In the genomic region with DNA sequence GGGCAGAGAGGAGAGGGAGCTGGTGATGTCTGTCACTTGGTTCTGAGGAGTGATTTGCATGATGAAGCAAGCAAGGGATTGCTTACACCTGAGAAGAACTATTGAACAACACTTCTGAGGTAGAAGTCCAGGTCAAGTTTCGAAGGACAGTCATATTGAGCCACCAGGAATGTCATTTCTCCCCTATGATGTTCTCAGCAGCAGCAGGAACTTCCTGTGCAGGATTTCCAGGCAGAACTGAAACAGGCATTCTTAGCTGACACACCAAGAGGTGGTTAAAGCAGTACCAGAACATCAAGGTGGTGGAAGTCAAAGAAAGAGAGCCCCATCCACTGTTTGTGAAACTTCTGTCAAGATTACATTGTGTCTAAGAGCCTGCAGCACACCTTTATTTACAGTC, we compare ENCODE assay signal across 15 mouse cellular contexts.
DNase-seq lines count a peak whose midpoint lies in the region; TF ChIP-seq lines count a peak whose summit lies in the region.
"Had no signal": no experiment of that assay in that cellular context is flagged by ENCODE, and none has a peak within 500 bp of the region (broad histone marks: within the 10 kb centered on the region; RNA-seq: fewer than 3 reads in every experiment).

No protein-coding gene starts in this region.

- no peak overlapping the region for H3K27ac ChIP-seq in CH12.LX (ENCODE audit: insufficient read depth, low read depth)

- H3K36me3 ChIP-seq in CH12.LX (replicated peaks in 1 of 2; ENCODE audit: control insufficient read depth in 1 of 2, insufficient read depth in 1 of 2, low read length in 1 of 2) = no peaks in the 10 kb centered on the region
- H3K36me3 ChIP-seq: G1E had no signal

- no peak for TF ChIP-seq CTCF in CH12.LX (conservative IDR thresholded peaks at IDR 0.05 in 1 of 2, IDR thresholded peaks at IDR 0.05 in 1 of 2; ENCODE audit: low read depth in 2 of 2, low read length in 2 of 2)

- H3K4me2 ChIP-seq in CH12.LX (ENCODE audit: insufficient read depth, low read depth, poor library complexity, severe bottlenecking) = no peak overlapping the region

- no peak for TF ChIP-seq RAD21 in CH12.LX (IDR thresholded peaks at IDR 0.05; ENCODE audit: low read depth, low read length)

- TF ChIP-seq POLR2A in CH12.LX (IDR thresholded peaks at IDR 0.05; ENCODE audit: low read depth, low read length) = no peak

- DNase-seq in CH12.LX (ENCODE audit: extremely low read depth) = peak; percentile 3
- no peak for DNase-seq in kidney, adult 8-10 months
- DNase-seq: adrenal gland, adult 2 months; adrenal gland, adult 8-10 months; adrenal gland, postnatal 10 days; adrenal gland, postnatal 14 days; adrenal gland, postnatal 25 days; adrenal gland, postnatal 36 days; B cell, adult 2 months; cerebellum, adult 11 months; cerebellum, adult 11-12 months; cerebellum, adult 18-20 months; cerebellum, adult 2 months; cerebellum, adult 8-10 months had no signal

- no peaks in the 10 kb centered on the region for H3K27me3 ChIP-seq in CH12.LX (replicated peaks)

- in situ Hi-C loops in CH12.LX (cut with MboI; ENCODE audit: low pct_ligation_motif_present, low pct_unique_long_range_greater_than_20kb, low sequenced_read_pairs) = no loop called here

- no peak overlapping the region for H3K9ac ChIP-seq in CH12.LX (ENCODE audit: insufficient read depth, low read depth)

- H3K79me2 ChIP-seq in CH12.LX (replicated peaks; ENCODE audit: control insufficient read depth, extremely low read depth, insufficient read depth, poor library complexity, severe bottlenecking) = no peaks in the 10 kb centered on the region

- H3K4me1 ChIP-seq in CH12.LX (ENCODE audit: control insufficient read depth in 1 of 2, insufficient read depth in 2 of 2) = peaks cover 0 to 7% of the 10 kb centered on the region in 2 experiments; a peak in 1 of 4 replicates

- dilution Hi-C loops in CH12.LX (cut with MboI; ENCODE audit: extremely low pct_ligation_motif_present, extremely low pct_unique_long_range_greater_than_20kb, low sequenced_read_pairs) = no loop called here

- no peaks in the 10 kb centered on the region for H3K9me3 ChIP-seq in CH12.LX (replicated peaks; ENCODE audit: low read length)
- H3K9me3 ChIP-seq: G1E had no signal

- peak; percentile 83 for TF ChIP-seq EP300 in CH12.LX (IDR thresholded peaks at IDR 0.05; ENCODE audit: low read length)

- H3K4me3 ChIP-seq in CH12.LX (replicated peaks in 1 of 3; ENCODE audit: low read depth in 2 of 3, low read length in 2 of 3, poor library complexity in 1 of 3) = no peak overlapping the region

TF ChIP-seq in CH12.LX, 34 proteins besides CTCF, POLR2A, EP300 and RAD21:
- TF ChIP-seq BHLHE40 (IDR thresholded peaks at IDR 0.05; ENCODE audit: low read depth, low read length) = peak; percentile 19; the same call in 1 of the 2 replicates
- TF ChIP-seq IRF4 (IDR thresholded peaks at IDR 0.05; ENCODE audit: low read depth, low read length) = peak; percentile 77
- no peak for TF ChIP-seq USF2 (conservative IDR thresholded peaks at IDR 0.05; ENCODE audit: low read depth, low read length)
- peak; percentile 26; the same call in 1 of the 2 replicates for TF ChIP-seq JUN (IDR thresholded peaks at IDR 0.05; ENCODE audit: insufficient read depth, low read depth, low read length)
TF ChIP-seq in CH12.LX: peak in this region for 3.
